Mouse (Mus musculus): Measurements from ENCODE around the gene Wrnip1. TPM values are rescaled to one million over a fixed set of nuclear protein-coding genes. Genes with fewer than 3 reads are reported as not detected.
A peak's percentile ranks its signal among the peaks of the same experiment; 100 is the strongest.
"Not testable (repeated sequence)": the region's sequence is repeated elsewhere in the genome, so short reads cannot be mapped to it uniquely, and the experiment has no call there.

Gene Wrnip1
- polyA plus RNA-seq, 1 experiment, result 29.5 TPM

GRCm38 (mm10) chr13:32846221-32846620, 44.4 kb downstream of the Wrnip1 start:
- Histone ChIP-seq H3K4me3 (ENCODE audit: insufficient read depth, low read length) (no peak overlapping the region), H3K27ac (ENCODE audit: insufficient read depth, low read length) (no peak overlapping the region), H3K4me1 (ENCODE audit: control insufficient read depth, insufficient read depth, low read length) (no peaks in the 10 kb centered on the region)
- no peak for TF ChIP-seq POLR2A (IDR thresholded peaks at IDR 0.05; ENCODE audit: low read depth, low read length)
- TF ChIP-seq CTCF (IDR thresholded peaks at IDR 0.05; ENCODE audit: borderline replicate concordance, insufficient read depth, low read length), result no peak

GRCm38 (mm10) chr13:32849092-32849491, 47.3 kb downstream of the Wrnip1 start:
- no peak overlapping the region for H3K4me3 ChIP-seq (ENCODE audit: insufficient read depth, low read length)
- H3K27ac ChIP-seq (ENCODE audit: insufficient read depth, low read length), result no peak overlapping the region
- 0 out of 2 replicates have a peak, but pooled peaks cover 2% of the 10 kb centered on the region for H3K4me1 ChIP-seq (ENCODE audit: control insufficient read depth, insufficient read depth, low read length)
- TF ChIP-seq POLR2A (IDR thresholded peaks at IDR 0.05; ENCODE audit: low read depth, low read length), result no peak
- TF ChIP-seq CTCF (IDR thresholded peaks at IDR 0.05; ENCODE audit: borderline replicate concordance, insufficient read depth, low read length), result no peak

- no peak overlapping the region for H3K4me3 ChIP-seq (ENCODE audit: insufficient read depth, low read length)
- 0 out of 2 replicates have a peak, but pooled peaks cover 2% of the 10 kb centered on the region for H3K4me1 ChIP-seq (ENCODE audit: control insufficient read depth, insufficient read depth, low read length)
- TF ChIP-seq CTCF (IDR thresholded peaks at IDR 0.05; ENCODE audit: borderline replicate concordance, insufficient read depth, low read length) (no peak), POLR2A (IDR thresholded peaks at IDR 0.05; ENCODE audit: low read depth, low read length) (no peak)
- no peak overlapping the region for H3K27ac ChIP-seq (ENCODE audit: insufficient read depth, low read length)
These were observed 47.8 kb downstream of the Wrnip1 start for GRCm38 (mm10) chr13:32849531-32850123.

- H3K4me1 ChIP-seq (ENCODE audit: control insufficient read depth, insufficient read depth, low read length), result 0 out of 2 replicates have a peak, but pooled peaks cover 2% of the 10 kb centered on the region
- no peak overlapping the region for H3K4me3 ChIP-seq (ENCODE audit: insufficient read depth, low read length)
- TF ChIP-seq POLR2A (IDR thresholded peaks at IDR 0.05; ENCODE audit: low read depth, low read length), result no peak
- no peak for TF ChIP-seq CTCF (IDR thresholded peaks at IDR 0.05; ENCODE audit: borderline replicate concordance, insufficient read depth, low read length)
- H3K27ac ChIP-seq (ENCODE audit: insufficient read depth, low read length), result no peak overlapping the region
These were observed 48.3 kb downstream of the Wrnip1 start for GRCm38 (mm10) chr13:32850156-32850555.

- 0 out of 2 replicates have a peak, but pooled peaks cover 2% of the 10 kb centered on the region for H3K4me1 ChIP-seq (ENCODE audit: control insufficient read depth, insufficient read depth, low read length)
- H3K4me3 ChIP-seq (ENCODE audit: insufficient read depth, low read length), result no peak within 1 kb of the TSS
- TF ChIP-seq CTCF (IDR thresholded peaks at IDR 0.05; ENCODE audit: borderline replicate concordance, insufficient read depth, low read length), result no peak
- peak; percentile 62 for TF ChIP-seq POLR2A (IDR thresholded peaks at IDR 0.05; ENCODE audit: low read depth, low read length)
- H3K27ac ChIP-seq (ENCODE audit: insufficient read depth, low read length), result no peak within 1 kb of the TSS
These were observed 49.0 kb downstream of the Wrnip1 start, which contains the start of gene Serpinb1a for GRCm38 (mm10) chr13:32850668-32851404. Gene Serpinb1a, minus strand, starts transcription at chr13:32851185.

GRCm38 (mm10) chr13:32851967-32852366, 50.1 kb downstream of the Wrnip1 start:
- no peak overlapping the region for H3K4me3 ChIP-seq (ENCODE audit: insufficient read depth, low read length)
- H3K4me1 ChIP-seq (ENCODE audit: control insufficient read depth, insufficient read depth, low read length), result 0 out of 2 replicates have a peak, but pooled peaks cover 2% of the 10 kb centered on the region
- TF ChIP-seq POLR2A (IDR thresholded peaks at IDR 0.05; ENCODE audit: low read depth, low read length) (no peak), CTCF (IDR thresholded peaks at IDR 0.05; ENCODE audit: borderline replicate concordance, insufficient read depth, low read length) (0 out of 2 replicates have a peak, but pooled peaks have one; percentile 36)
- no peak overlapping the region for H3K27ac ChIP-seq (ENCODE audit: insufficient read depth, low read length)

- no peak for TF ChIP-seq POLR2A (IDR thresholded peaks at IDR 0.05; ENCODE audit: low read depth, low read length)
- no peak for TF ChIP-seq CTCF (IDR thresholded peaks at IDR 0.05; ENCODE audit: borderline replicate concordance, insufficient read depth, low read length)
- Histone ChIP-seq H3K4me1 (ENCODE audit: control insufficient read depth, insufficient read depth, low read length) (0 out of 2 replicates have a peak, but pooled peaks cover 5% of the 10 kb centered on the region), H3K4me3 (ENCODE audit: insufficient read depth, low read length) (no peak overlapping the region), H3K27ac (ENCODE audit: insufficient read depth, low read length) (no peak overlapping the region)
These were observed 50.7 kb downstream of the Wrnip1 start for GRCm38 (mm10) chr13:32852539-32852938.

- Histone ChIP-seq H3K27ac (ENCODE audit: insufficient read depth, low read length) (no peak overlapping the region), H3K4me1 (ENCODE audit: control insufficient read depth, insufficient read depth, low read length) (0 out of 2 replicates have a peak, but pooled peaks cover 7% of the 10 kb centered on the region), H3K4me3 (ENCODE audit: insufficient read depth, low read length) (no peak overlapping the region)
- TF ChIP-seq CTCF (IDR thresholded peaks at IDR 0.05; ENCODE audit: borderline replicate concordance, insufficient read depth, low read length) (no peak), POLR2A (IDR thresholded peaks at IDR 0.05; ENCODE audit: low read depth, low read length) (no peak)
These were observed 51.2 kb downstream of the Wrnip1 start for GRCm38 (mm10) chr13:32853073-32853472.

- TF ChIP-seq CTCF (IDR thresholded peaks at IDR 0.05; ENCODE audit: borderline replicate concordance, insufficient read depth, low read length), result no peak
- TF ChIP-seq POLR2A (IDR thresholded peaks at IDR 0.05; ENCODE audit: low read depth, low read length), result no peak
- no peak overlapping the region for H3K27ac ChIP-seq (ENCODE audit: insufficient read depth, low read length)
- peaks cover 19% of the 10 kb centered on the region for H3K4me1 ChIP-seq (ENCODE audit: control insufficient read depth, insufficient read depth, low read length)
- no peak overlapping the region for H3K4me3 ChIP-seq (ENCODE audit: insufficient read depth, low read length)
These were observed 59.0 kb downstream of the Wrnip1 start for GRCm38 (mm10) chr13:32860821-32861220.

- Histone ChIP-seq H3K4me3 (ENCODE audit: insufficient read depth, low read length) (no peak overlapping the region), H3K27ac (ENCODE audit: insufficient read depth, low read length) (no peak overlapping the region), H3K4me1 (ENCODE audit: control insufficient read depth, insufficient read depth, low read length) (peaks cover 14% of the 10 kb centered on the region)
- TF ChIP-seq POLR2A (IDR thresholded peaks at IDR 0.05; ENCODE audit: low read depth, low read length) (no peak), CTCF (IDR thresholded peaks at IDR 0.05; ENCODE audit: borderline replicate concordance, insufficient read depth, low read length) (no peak)
These were observed 61.6 kb downstream of the Wrnip1 start for GRCm38 (mm10) chr13:32863456-32863855.

GRCm38 (mm10) chr13:32864529-32864928, 62.7 kb downstream of the Wrnip1 start:
- not testable (repeated sequence) for H3K4me3 ChIP-seq (ENCODE audit: insufficient read depth, low read length); H3K27ac ChIP-seq (ENCODE audit: insufficient read depth, low read length)
- peaks cover 14% of the 10 kb centered on the region for H3K4me1 ChIP-seq (ENCODE audit: control insufficient read depth, insufficient read depth, low read length)

Measured in embryonic fibroblast, embryonic 13.5 days (primary cell).